Mouse (Mus musculus): ENCODE measurements around the gene Ltv1. TPM values are rescaled to one million over a fixed set of nuclear protein-coding genes. Genes with fewer than 3 reads are reported as not detected.

Ltv1 gene
- 10 to 100 TPM; 19.9 to 20.1 TPM for total RNA-seq (2021)
- long read RNA-seq, experiment 1, transcript Ltv1-201 (11 exons, 2,297 nt) = major isoform, 33 of 36 reads
- long read RNA-seq, experiment 1, partial matches to known transcripts = 2 of 36 reads
- long read RNA-seq, experiment 1, other reads (novel, unspliced or antisense) = 1 of 36 reads
- long read RNA-seq, experiment 2, transcript Ltv1-201 (11 exons, 2,297 nt) = major isoform, 31 of 33 reads
- long read RNA-seq, experiment 2, partial matches to known transcripts = 1 of 33 reads
- long read RNA-seq, experiment 2, other reads (novel, unspliced or antisense) = 1 of 33 reads

DNA sequence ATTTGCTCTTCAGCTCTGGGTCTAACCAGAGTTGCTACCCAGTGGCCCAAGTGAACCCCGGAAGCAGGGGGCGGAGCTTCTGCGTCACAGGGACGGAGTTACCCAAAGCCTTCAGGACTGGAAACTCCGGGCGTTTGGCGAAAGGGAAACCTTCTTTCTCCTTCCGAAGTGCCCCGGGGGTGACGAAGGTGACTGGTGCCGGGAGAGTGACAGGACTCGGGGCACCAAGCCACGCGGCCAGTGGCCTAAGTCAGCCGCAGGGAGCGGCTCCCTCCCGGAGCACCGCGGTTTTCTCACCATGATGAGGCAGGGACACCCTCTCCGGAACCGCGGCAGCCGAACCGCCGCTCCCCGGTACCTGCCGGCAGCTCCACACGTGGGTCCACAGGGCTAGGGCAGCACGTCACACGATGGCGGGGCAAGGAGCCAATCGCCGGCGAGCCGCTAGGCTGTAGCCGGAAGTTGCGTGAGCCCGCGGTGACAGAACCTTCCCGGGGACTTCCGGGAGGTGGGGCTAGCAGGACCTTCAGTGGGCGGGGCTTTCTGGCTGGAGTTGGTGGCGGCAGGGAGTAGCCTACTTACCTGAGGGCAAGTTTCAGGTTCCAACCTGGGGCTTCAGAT is at the start of gene Ltv1:
Ltv1 (minus strand) TSS at position 438 of the 621 bp plus-strand sequence.
- intact Hi-C loops (cut with DNase I) = no loop called here
- peak; percentile 95 to 98 for DNase-seq

DNA sequence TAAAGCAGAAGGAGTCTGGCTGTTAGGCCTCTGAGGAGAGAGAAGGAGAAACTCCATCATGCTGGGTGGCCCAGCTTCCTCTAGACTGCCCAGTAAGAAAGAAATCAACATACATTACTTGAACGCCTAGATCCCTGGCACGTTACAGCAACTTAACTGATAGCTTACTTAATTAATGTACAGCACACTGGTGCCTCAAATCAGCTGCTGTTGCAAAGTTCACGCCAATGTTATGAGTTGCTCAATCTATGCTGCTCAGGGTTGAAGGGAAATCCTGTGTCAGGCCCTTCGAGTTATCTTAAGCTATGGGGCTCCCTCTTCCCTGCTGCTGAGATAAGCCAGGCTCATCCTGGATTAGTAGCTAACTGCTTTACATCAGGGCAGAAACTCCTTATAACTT is 47.5 kb upstream of the Ltv1 start:
- intact Hi-C loops (cut with DNase I) = loop anchor here (5.0 kb wide), 1 partner anchor 87 kb away; no protein-coding TSS in a partner anchor
- DNase-seq = no peak

DNA sequence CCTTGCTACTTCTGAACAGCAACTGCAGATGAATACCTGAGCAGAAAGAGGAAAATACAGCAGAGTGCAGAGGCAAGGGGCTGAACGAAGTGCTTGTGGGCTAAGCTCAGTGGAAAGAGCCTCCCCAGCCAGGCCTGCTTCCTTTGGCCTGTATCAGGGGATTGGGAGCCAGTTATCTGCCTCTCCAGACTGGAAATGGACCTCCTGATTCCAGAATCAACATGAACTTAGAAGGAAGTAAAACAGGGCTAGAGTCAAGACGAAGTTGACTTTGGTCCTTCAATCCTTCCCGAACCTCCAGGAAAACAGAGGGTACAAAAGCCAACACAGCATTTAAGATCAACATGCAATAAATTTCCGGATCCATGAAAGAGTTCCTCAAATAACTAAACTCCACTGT is 45.2 kb upstream of the Ltv1 start:
- intact Hi-C loops (cut with DNase I) = no loop called here
- DNase-seq = no peak

DNA sequence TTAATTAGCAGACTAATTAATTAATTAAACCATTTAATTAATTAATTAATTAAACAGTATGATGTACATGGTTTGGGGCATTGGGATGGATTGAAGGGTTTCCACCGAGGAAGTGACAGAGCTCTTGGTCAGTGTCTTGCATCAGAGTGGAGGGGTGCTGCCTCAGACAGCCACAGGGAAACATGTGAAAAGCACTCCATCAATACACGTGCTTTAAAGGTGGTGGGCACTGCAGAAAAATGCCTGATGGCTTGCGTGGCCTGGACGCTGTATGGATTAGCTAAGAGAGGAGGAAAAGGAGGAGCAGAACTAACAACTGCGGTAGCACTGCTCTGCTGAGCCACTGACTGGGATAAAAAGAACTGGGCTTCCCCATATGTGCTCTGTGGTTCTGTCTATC is 43.9 kb upstream of the Ltv1 start:
- intact Hi-C loops (cut with DNase I) = no loop called here
- DNase-seq = no peak

DNA sequence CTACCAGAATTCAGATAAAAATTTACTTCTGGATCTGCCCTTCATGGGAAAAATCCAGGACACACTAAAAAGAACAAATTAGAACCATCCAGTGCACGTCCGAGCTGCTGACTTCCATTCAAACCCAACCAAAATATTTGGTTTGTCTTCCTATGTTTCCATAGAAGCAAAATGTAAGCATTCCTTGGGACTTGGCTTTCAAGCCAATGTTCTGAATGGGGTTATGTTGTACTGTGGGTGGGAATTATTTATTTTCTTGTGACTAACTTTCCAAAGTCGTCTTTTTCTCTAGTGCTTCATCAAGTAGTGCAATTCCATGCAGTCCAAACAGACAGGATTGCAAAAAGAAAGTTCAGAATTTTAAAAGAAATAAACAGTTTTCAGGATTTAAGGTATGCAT is 41.5 kb upstream of the Ltv1 start:
- intact Hi-C loops (cut with DNase I) = no loop called here
- DNase-seq = no peak

DNA sequence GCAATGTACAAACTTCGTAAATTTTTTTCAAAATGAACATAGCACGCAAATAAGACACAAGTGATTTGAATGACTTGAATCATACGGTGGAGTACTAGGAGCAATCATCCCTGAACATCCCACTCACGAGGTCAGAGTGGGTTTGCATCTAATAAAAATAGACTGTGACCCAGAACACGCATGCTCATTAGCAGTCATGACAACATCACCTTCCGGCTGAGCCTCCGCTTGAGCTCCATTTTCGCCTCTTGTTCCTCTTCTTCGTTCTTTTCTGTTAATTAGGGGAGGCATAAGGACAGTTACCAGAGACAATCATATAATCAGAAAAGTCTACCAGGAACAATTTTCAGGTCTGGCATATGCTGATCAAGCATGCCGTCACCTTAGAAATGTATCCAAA is 41.0 kb upstream of the Ltv1 start:
- intact Hi-C loops (cut with DNase I) = no loop called here
- DNase-seq = no peak

DNA sequence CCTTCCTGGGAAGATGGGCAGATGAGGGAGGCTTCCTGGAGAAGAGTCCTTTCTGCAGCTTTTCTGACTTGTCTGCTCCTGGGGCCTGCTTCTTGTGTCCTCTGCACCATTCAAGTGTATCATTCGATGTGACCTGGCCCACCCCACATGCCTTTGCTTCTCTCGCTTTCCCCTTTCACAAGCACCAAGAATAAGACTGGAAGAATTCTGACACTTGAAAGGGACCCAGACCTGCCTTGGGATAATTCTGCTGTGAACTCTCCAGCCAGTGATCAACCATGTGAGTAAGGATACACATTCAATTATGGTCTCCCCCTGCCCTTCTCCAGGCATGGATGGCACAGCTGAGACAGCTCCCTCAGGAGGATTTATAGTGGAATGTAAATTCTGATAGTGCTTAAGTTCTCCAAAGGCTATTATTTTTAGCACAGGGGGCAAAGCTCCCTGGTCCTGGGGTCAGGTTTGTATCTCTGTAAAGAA is 40.2 kb upstream of the Ltv1 start:
- no peak for DNase-seq
- intact Hi-C loops (cut with DNase I) = no loop called here

DNA sequence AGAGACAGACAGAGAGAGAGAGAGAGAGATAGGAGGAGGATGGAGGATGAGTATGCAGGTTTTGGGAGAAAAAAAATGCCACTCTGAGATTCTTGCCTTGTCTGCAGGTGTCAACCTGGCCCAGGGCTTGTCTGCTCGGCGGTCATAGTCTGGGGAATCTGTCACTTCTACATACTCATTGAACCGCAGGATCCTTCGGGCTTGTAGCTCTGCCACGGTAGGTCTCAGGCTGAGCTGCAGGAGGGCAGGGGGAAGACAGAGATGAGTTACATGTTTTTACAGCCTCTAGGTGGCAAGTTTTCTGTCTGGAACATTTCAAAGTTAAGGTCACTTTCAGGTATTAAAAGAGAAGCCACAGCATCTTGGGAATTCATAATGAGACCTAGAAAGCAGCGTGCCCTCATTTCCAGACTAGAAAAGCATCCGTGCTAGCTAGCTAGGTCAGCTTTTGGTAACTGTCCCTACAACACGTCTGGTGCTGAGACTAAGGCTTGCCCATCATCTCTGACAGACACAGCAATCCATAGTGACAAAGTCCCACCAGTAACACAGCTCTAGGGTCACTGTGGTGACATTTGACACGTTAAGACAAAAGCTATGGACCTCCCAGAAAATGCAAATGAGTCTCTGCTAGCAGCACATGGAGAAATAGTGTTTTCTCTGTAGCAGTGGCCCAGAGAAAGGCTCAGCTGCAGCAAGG is 39.6 kb upstream of the Ltv1 start:
- DNase-seq = no peak
- intact Hi-C loops (cut with DNase I) = no loop called here

DNA sequence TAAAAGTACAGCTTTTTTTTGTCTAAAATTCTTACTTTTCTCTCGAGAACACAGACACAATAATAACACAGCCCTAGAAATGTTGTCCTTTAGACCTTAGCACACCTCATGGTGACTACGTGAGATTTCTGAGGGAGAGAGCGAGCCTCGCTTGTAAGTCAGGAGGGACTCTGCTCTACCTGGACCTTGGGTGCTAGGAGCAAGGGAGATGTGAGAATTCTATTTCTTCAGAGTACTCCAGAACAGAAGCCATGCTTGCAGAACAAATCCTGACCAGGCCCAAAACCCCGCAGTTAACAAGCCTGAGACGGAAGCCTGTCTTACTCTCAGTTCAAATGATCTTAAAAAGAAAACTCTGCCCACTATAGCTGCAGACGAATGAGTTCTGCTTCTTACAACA is 37.7 kb upstream of the Ltv1 start:
- DNase-seq = no peak
- intact Hi-C loops (cut with DNase I) = no loop called here

DNA sequence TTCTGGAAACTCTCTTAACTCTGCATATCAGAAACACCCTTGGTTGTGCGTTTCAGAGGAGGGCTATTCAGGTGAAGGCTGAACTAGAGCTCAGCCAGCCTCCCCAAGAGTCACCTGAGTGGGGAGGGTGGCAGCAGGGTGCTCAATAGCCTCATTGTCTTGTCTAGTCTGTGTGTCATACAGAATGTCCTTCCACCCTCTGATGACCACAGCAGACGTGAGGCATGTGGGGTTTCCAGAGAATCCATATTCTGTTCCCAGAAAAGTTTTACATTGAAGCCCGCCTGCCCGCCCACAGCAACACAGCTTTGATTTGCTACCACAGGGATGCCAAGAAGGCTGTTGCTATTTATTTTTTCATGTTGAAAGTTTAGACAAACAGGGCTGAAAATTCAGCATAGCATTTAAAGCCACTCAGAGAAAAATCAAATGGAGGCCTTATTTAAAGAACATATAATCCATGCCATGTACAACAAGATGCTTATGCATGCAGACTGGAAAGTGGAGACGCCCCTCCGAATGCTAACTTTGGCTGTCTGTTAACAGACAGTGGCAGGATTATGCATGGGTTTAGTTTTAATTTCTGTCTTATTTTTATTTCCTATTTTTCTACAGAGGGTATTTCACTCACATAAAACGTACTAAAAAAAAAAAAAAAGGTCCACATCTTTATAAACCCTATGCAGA is 32.6 kb upstream of the Ltv1 start:
- DNase-seq = no peak
- intact Hi-C loops (cut with DNase I) = no loop called here

DNA sequence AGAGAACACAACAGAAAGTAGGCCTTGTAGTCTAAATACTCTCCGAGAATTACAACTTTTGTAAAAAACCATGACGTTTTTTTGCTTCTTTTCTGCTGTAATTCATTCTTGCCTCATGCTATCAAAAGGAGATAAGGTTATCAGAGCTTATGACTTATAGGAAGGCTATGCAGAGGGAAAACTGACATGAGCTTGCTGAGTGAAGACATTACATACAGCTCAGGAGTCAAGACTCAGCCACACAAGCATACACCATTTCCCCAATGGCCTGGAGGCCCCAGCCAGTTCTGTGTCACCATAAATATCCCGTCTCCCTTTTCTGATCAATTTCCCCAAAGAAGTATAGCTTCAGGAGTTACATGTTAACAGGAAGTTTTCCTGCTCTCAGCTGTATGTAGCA is 29.2 kb upstream of the Ltv1 start:
- intact Hi-C loops (cut with DNase I) = no loop called here
- no peak for DNase-seq

DNA sequence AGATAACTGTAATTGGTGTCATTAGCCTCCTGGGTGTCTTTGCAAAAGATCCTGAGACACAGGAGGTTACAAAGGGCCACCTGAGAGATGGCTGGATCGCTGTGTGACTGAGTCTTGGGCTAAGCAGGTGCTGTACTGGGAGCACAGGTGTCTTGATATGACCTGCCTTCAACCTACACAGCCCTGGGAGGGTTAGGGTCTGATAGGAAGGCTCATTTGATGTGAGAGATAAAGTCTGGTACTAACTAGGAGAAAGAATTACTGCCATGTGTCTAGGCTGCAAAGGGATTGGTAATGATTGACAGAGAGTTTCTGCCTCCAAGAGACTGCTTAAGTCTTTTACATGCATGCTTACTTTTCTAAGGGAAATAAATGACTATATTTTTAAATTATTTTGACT is 27.1 kb upstream of the Ltv1 start:
- intact Hi-C loops (cut with DNase I) = no loop called here
- DNase-seq = no peak

DNA sequence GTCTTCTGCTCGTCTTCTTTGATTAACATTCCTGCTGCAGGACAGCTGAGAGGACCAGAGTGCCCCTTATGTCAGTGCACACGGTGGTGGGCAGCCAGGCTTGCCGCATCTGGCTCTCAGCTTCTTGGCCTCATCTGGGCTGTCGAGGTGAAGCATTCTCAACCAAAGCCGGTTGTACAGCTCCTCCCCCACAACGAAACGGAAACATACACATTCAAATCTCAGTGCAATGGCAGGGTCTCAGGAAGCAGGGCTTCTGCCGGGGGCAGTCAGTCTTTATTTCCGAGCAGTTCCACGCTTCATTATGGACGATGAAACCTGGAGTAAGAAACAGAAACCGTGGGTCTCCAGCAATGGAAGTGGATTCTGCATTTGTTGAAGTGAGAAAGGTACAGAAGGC is 21.0 kb upstream of the Ltv1 start:
- DNase-seq = no peak
- intact Hi-C loops (cut with DNase I) = no loop called here

DNA sequence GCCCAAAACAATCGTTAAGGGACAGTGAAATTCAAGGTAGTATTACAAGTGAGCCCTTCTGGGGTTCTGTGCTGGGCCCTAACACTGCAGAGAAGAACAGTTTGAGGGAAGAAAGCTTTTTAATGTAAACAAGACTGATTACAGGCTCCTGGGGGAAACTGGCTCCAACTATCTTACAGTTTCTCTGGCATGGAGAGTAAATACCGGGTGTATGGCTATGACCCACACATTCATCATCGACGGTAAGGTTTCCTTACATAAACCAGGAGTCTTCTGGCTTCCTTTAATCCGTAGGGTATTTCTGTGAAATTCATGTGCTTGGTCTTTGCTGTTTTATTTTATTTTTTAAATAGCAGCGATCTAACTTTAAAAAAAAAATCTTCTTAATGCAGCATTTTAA is 19.9 kb upstream of the Ltv1 start:
- intact Hi-C loops (cut with DNase I) = no loop called here

DNA sequence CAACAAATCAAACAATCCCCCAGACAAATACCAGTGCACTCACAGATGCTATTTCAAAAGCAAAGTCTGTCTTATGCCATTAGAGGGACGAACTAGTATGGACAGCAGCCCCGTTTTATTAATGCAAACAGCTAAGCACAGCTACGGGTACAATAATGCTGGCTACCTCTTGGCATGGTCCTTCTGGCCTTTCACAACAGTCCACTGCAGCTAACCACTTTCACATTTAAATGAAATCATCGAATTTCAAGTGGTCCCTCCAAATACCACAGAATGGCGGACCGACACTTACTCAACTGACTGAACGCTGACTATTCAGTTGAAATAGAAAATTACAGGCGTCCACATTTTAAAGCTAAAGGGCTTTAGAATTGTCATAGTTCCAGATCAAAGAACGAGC is 19.4 kb upstream of the Ltv1 start:
- no peak for DNase-seq
- intact Hi-C loops (cut with DNase I) = no loop called here

More for the DNA sequence above, 19.9 kb upstream of the Ltv1 start:
- no peak for DNase-seq

DNA sequence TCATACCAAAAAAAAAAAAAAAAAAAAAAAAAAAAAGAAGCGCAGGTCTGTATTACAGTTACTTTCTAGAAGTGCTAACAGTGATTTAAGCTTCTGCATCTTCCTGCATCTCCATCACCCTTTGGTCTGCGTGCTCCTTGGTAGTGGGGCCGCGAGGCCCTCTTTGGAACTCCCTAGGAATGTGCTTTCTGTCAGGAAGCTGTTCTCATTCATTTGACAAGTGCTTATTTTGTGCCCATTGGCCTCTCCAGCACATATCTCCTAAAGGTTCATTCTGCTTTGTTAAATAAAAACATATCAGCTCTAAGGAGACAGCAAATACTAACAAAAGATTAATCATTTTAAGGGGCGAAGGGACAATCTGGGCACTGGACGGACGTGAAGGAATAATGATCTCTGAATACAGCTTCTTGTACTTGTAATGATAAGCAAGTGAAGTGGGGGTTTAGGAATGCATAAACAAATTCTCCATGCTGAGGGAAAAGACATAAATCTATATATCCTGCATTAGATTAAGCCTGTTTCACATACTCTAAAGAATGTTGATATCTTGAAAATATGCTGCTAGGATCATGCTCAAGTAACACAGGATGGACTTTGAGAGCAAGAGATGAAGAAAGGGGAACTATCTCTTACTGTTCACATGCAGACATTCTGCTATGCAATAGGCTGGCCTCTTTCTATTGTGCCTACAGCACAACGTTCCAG is 17.1 kb upstream of the Ltv1 start:
- DNase-seq = no peak
- intact Hi-C loops (cut with DNase I) = no loop called here

DNA sequence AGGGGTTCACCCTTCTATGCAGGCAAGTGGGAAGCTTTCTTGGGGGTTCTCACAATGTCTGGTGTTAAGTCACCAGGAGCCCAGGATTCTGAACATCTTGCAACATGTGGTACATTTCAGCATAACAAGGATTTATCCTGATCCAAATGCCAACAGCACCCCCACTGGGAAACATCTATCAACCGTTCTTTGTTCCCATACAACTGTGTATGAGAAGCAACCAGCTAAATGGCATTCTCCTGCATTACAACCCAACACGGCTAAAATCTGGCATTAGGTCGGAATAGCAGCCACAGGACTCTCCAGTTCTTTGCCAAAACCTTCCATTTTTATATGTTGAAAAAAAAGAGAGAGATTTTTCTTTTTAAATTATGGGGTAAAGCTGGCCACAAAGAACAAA is 16.5 kb upstream of the Ltv1 start:
- DNase-seq = no peak
- intact Hi-C loops (cut with DNase I) = no loop called here

DNA sequence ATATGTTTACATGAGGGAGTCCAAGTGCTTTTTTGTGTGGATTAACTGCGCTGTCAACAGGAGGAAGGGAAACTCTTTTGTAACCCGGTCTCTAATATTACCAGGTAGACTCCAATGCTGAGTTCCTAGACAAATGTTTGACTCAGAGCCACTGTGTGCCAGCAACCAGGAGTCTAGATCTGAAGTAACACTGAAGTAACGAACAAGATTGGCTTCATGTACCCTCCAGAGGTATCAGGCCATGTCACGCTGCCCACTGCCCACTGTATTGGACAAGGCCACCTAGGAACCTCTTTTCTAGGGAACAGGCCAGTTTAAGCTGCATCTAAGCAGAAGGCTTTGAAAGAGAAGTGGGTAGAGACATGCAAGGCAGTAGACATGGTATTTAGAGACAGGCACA is 16.1 kb upstream of the Ltv1 start:
- intact Hi-C loops (cut with DNase I) = no loop called here
- DNase-seq = no peak

DNA sequence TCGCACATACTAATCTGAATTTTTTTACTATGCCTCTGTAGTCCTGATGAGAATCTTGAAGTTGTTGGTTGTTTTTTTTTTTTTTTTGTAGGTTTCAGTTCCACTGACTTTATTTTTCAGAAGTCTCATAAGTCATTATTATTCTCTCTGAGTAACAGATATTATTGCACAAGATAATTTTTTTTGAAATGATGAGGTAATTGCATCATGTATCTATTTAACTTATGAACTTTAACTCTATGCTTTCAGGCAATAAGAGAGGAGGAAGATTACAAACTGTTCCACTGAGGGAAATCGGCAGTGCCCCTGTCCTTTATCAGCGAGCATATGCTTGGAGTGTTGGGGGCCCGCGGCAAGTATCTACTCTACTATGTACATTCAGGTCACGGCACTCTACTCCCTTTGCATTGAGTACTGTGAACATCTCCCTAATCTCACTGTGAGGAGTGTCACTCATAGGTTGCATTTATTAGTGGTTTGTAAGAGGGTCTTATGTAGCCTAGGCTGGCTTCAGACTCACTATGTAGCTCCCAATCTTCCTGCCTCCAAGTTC is 8.8 kb upstream of the Ltv1 start:
- no peak for DNase-seq
- intact Hi-C loops (cut with DNase I) = no loop called here

DNA sequence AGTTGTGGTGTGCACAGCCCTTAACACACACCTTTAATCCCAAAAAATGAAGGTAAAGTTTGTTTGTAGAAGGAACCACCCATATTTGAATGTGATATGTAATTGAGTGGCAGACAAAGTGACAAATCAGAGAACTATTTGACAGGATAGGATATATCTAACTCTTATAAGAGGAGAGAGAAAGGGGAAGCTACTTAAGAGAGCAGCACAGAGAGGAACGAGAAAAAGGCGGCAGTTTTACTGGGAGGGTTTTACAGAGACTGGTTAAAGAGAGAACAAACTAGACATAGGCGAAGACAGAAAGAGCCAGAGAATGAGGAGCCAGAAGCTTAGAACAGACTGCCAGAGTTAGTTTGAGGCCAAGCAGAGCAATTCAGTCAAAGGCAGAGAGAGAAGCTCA is 7.9 kb upstream of the Ltv1 start:
- no peak for DNase-seq
- intact Hi-C loops (cut with DNase I) = no loop called here
